Mouse (Mus musculus) bone marrow, adult 2 months (tissue): Measurements from ENCODE around the gene Zfp217. TPM values are rescaled to one million over a fixed set of nuclear protein-coding genes. Genes with fewer than 3 reads are reported as not detected.

ENCODE experiments used
- H3K27ac ChIP-seq: fragments of 200-500 bp; 2 replicates; pipeline ENCODE4 v1.5.1; 2012; ENCODE audit warnings: low read depth, mild to moderate bottlenecking, control low read depth, inconsistent platforms, low read length; ENCODE audit not compliant: control insufficient read depth, poor library complexity, insufficient read depth
- H3K4me1 ChIP-seq: fragments of 200-500 bp; 2 replicates; pipeline ENCODE4 v1.6.1; 2011; ENCODE audit warnings: low read length; ENCODE audit not compliant: control insufficient read depth, insufficient read depth
- H3K4me3 ChIP-seq: fragments of 200-500 bp; replicated peaks from 2 replicates; pipeline ENCODE3; 2011; ENCODE audit warnings: mild to moderate bottlenecking, low read depth, low read length, control low read depth; ENCODE audit not compliant: control insufficient read depth
- CTCF ChIP-seq: fragments of 200-500 bp; IDR thresholded peaks from 2 replicates; pipeline ENCODE4 v1.5.1; 2011; ENCODE audit warnings: low read length, control low read depth; ENCODE audit not compliant: control insufficient read depth, insufficient read depth
- POLR2A ChIP-seq: fragments of 200-500 bp; IDR thresholded peaks from 2 replicates; pipeline ENCODE4 v1.6.1; 2011; ENCODE audit warnings: low read depth, mild to moderate bottlenecking, control low read depth, low read length, borderline replicate concordance; ENCODE audit not compliant: control insufficient read depth
- WGBS: fragments of 180-500 bp; shearing (Covaris S2); methylation state at CpG from one replicate; pipeline ENCODE4 v1.1.7; 2018; 5-methylcytosine and 5-hydroxymethylcytosine counted together
- polyA plus RNA-seq: library from polyadenylated mRNA; stranded (reverse); fragments of >200 nt; gene quantifications from 2 replicates; pipeline ENCODE4 v1.2.4, GENCODE M21; 2011; ENCODE audit warnings: low replicate concordance; ENCODE audit not compliant: missing spikeins, insufficient read depth, insufficient read length

The Zfp217 gene
- polyA plus RNA-seq, 1 experiment, result 23.7 TPM

DNA sequence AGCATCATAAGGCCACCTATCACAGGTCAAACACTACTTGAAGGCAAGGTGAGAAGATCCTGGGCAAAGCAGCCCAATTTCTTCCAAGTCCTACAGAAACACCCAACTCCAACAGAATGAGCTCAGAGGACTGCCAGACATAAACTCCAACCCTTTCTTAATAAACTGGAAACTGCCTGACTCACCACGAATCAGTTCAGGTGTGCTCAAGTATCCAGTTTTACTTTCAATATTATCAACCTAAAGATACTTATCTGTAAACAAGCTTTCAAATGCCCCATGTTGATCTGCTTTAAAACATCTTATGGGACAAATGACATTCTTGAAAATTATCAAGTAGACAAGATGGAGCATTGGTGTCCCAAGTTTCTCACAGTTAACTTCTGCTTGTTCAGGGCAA, 21.6 kb downstream of the Zfp217 start:
- Histone ChIP-seq H3K27ac (no peak overlapping the region), H3K4me3 (no peak overlapping the region), H3K4me1 (peaks cover 6% of the 10 kb centered on the region; the same call in 1 of the 2 replicates)
- 35% methylated on average over 1 of the region's 1 CpGs for WGBS
- TF ChIP-seq CTCF (no peak), POLR2A (no peak)

DNA sequence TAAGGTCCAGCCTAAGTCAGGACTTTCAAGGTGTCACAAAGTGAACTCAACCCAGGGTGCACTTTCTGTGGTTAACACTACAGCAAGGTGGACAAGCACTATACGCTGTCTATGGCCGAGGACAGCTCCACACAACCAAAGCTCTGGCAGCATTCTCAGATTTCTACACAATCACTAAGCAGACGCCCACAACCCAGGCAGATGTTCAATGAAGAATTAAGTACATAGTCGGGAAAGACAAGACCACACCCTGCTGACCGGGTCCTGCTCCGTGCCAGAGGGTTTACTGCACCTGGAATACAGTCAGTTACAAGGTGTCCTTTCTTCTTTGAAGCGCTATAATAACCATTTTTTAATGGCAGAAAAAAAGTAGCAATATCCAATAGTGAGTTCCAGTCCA, 25.7 kb downstream of the Zfp217 start:
- H3K4me3 ChIP-seq, result no peak overlapping the region
- TF ChIP-seq CTCF, result no peak
- no peak for TF ChIP-seq POLR2A
- 69% methylated on average over 7 of the region's 7 CpGs for WGBS
- no peak overlapping the region for H3K27ac ChIP-seq
- peaks cover 12% of the 10 kb centered on the region for H3K4me1 ChIP-seq

- Histone ChIP-seq H3K4me3 (no peak overlapping the region), H3K4me1 (peaks cover 9% of the 10 kb centered on the region), H3K27ac (peak overlapping the region; percentile 48; the same call in 1 of the 2 replicates)
- WGBS, result 73% methylated on average over 19 of the region's 19 CpGs
- TF ChIP-seq POLR2A, result no peak
- no peak for TF ChIP-seq CTCF
Measured at GRCm38 (mm10) chr2:170120139-170121027, 27.5 kb downstream of the Zfp217 start.

GRCm38 (mm10) chr2:170116704-170117281, 31.1 kb downstream of the Zfp217 start:
- H3K27ac ChIP-seq, result no peak overlapping the region

DNA sequence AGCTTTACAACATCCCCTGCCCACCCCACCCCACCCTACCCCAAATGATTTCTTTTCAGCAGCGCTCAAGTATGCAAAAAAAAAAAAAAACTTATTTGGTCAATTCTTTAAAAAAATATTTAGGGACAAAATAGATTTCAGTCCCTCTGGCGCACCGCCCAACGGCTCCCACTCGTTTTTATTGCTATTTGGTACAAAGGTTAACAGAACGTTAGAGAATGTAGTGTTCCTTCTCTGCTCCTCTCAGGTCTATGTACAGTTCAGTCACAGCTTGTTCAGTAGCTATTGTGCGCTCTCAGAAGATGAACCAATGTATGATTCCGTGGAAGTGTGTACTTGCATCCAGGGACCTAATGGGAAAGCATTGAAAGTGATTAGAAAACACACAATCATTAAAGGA, 37.6 kb downstream of the Zfp217 start:
- no peak overlapping the region for H3K27ac ChIP-seq
- H3K4me3 ChIP-seq, result no peak overlapping the region
- no peaks in the 10 kb centered on the region for H3K4me1 ChIP-seq
- TF ChIP-seq CTCF (no peak), POLR2A (no peak)
- 85% methylated on average over 8 of the region's 8 CpGs for WGBS

More at GRCm38 (mm10) chr2:170116704-170117281, 31.1 kb downstream of the Zfp217 start:
- Histone ChIP-seq H3K4me1 (peaks cover 9% of the 10 kb centered on the region), H3K4me3 (no peak overlapping the region)
- TF ChIP-seq CTCF, result 0 out of 2 replicates have a peak, but pooled peaks have one; percentile 12
- TF ChIP-seq POLR2A, result no peak
- 28% methylated on average over 4 of the region's 4 CpGs for WGBS

DNA sequence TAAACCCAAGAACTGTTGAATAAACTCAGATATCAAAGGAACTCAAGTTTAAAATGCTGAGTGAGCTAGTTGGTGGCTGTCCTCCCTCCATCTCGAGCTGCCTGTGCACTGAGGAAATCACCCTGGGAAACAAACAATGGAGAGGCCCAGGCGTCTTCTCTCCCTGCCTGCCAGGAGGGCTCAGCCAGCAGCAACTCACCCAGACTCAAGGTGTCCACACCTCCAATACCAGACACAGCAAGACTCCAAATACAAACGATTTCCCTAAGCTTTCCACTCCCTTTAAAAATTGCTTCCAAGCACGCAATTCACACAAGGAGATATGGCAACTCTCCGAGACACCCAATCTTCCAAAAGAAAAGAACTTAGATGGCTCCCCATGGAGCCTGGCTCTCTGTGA, 38.4 kb downstream of the Zfp217 start:
- TF ChIP-seq CTCF (no peak), POLR2A (no peak)
- Histone ChIP-seq H3K27ac (no peak overlapping the region), H3K4me3 (no peak overlapping the region), H3K4me1 (no peaks in the 10 kb centered on the region; the same call in 1 of the 2 replicates)
- 75% methylated on average over 5 of the region's 5 CpGs for WGBS

- Histone ChIP-seq H3K4me1 (no peaks in the 10 kb centered on the region; the same call in 1 of the 2 replicates), H3K27ac (no peak overlapping the region), H3K4me3 (no peak overlapping the region)
- TF ChIP-seq POLR2A (no peak), CTCF (no peak)
- 26% methylated on average over 3 of the region's 3 CpGs for WGBS
Measured at GRCm38 (mm10) chr2:170107791-170108190, 40.1 kb downstream of the Zfp217 start.

GRCm38 (mm10) chr2:170106000-170106399, 41.9 kb downstream of the Zfp217 start:
- Histone ChIP-seq H3K27ac (no peak overlapping the region), H3K4me1 (no peaks in the 10 kb centered on the region; the same call in 1 of the 2 replicates), H3K4me3 (no peak overlapping the region)
- WGBS, result 87% methylated on average over 9 of the region's 9 CpGs
- TF ChIP-seq CTCF (no peak), POLR2A (no peak)
